Mouse (Mus musculus): Measurements from ENCODE around the gene Eppin.

- TF ChIP-seq POLR2A (IDR thresholded peaks at IDR 0.05; ENCODE audit: insufficient read depth, low read depth, low read length) = no peak
- TF ChIP-seq CTCF (IDR thresholded peaks at IDR 0.05) = no peak
Measured at GRCm38 (mm10) chr2:164540652-164541427, 52.6 kb downstream of the Eppin start.
